Comparison of ENCODE assay signal across 14 mouse cellular contexts in the genomic region with DNA sequence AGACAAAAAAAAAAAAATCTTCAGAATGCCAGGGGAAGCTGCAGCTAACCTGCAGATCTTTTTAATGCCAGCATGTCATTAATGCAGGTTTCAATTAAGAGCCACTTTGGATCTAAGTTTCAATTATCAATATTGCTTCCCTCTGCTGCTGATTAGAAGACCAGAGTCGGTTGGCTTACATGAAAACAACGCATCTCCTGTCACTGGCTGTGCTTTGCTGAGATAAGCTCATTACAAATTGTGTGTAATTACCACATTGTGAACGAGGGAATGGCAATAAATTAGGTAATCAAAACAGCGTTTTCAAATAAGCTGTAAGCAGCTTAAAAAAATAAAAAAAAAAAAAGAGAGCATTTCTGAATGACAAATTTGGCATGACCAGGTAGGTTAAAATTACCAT. TPM values are rescaled to one million over a fixed set of nuclear protein-coding genes. Genes with fewer than 3 reads are reported as not detected.
DNase-seq lines count a peak whose midpoint lies in the region; ATAC-seq lines count a peak whose summit lies in the region.
"Had no signal": no experiment of that assay in that cellular context is flagged by ENCODE, and none has a peak within 500 bp of the region (broad histone marks: within the 10 kb centered on the region; RNA-seq: fewer than 3 reads in every experiment).

No protein-coding gene starts in this region.

- H3K36me3 ChIP-seq in heart, embryonic 13.5 days: peaks cover 10% of the 10 kb centered on the region; the same call in 1 of the 2 replicates
- H3K36me3 ChIP-seq in midbrain, embryonic 13.5 days: no peaks in the 10 kb centered on the region
- H3K36me3 ChIP-seq in midbrain, embryonic 10.5 days: no peaks in the 10 kb centered on the region
- no peaks in the 10 kb centered on the region for H3K36me3 ChIP-seq in hindbrain, embryonic 14.5 days (replicated peaks; ENCODE audit: control insufficient read depth, insufficient read depth)
- H3K36me3 ChIP-seq in neural tube, embryonic 14.5 days (ENCODE audit: control insufficient read depth, insufficient read depth, low read length): no peaks in the 10 kb centered on the region
- H3K36me3 ChIP-seq: kidney, embryonic 15.5 days had no signal

- no peak for ATAC-seq in heart, embryonic 13.5 days (ENCODE audit: extremely low read depth, insufficient number of reproducible peaks, low FRiP score, low TSS enrichment)
- ATAC-seq in midbrain, embryonic 13.5 days: peak; percentile 51
- peak; percentile 51; the same call in 1 of the 2 replicates for ATAC-seq in hindbrain, embryonic 14.5 days (ENCODE audit: low FRiP score)
- peak; percentile 73 for ATAC-seq in neural tube, embryonic 14.5 days (ENCODE audit: low read depth)

- H3K9ac ChIP-seq in heart, embryonic 13.5 days: no peak overlapping the region
- H3K9ac ChIP-seq in midbrain, embryonic 13.5 days (replicated peaks): no peak overlapping the region
- H3K9ac ChIP-seq in hindbrain, embryonic 14.5 days: no peak overlapping the region
- no peak overlapping the region for H3K9ac ChIP-seq in neural tube, embryonic 14.5 days (replicated peaks; ENCODE audit: low read depth, low read length)
- H3K9ac ChIP-seq: kidney, embryonic 15.5 days had no signal

- no peaks in the 10 kb centered on the region for H3K27me3 ChIP-seq in heart, embryonic 13.5 days (replicated peaks)
- no peaks in the 10 kb centered on the region for H3K27me3 ChIP-seq in midbrain, embryonic 13.5 days
- H3K27me3 ChIP-seq in midbrain, embryonic 10.5 days (ENCODE audit: low read depth, poor library complexity, severe bottlenecking): peaks cover 28% of the 10 kb centered on the region
- no peaks in the 10 kb centered on the region for H3K27me3 ChIP-seq in hindbrain, embryonic 14.5 days (ENCODE audit: control insufficient read depth, insufficient read depth, low read length)
- no peaks in the 10 kb centered on the region for H3K27me3 ChIP-seq in neural tube, embryonic 14.5 days (ENCODE audit: control insufficient read depth, insufficient read depth, low read length)
- H3K27me3 ChIP-seq: kidney, embryonic 15.5 days had no signal

- peak overlapping the region; percentile 80 for H3K27ac ChIP-seq in heart, embryonic 13.5 days (replicated peaks)
- no peak overlapping the region for H3K27ac ChIP-seq in midbrain, embryonic 13.5 days
- no peak overlapping the region for H3K27ac ChIP-seq in midbrain, embryonic 10.5 days (replicated peaks)
- H3K27ac ChIP-seq in hindbrain, embryonic 14.5 days: peak overlapping the region; percentile 79
- peak overlapping the region; percentile 60; the same call in 1 of the 2 replicates for H3K27ac ChIP-seq in neural tube, embryonic 14.5 days (ENCODE audit: low read depth, low read length)

- no peak overlapping the region for H3K4me3 ChIP-seq in heart, embryonic 13.5 days
- no peak overlapping the region for H3K4me3 ChIP-seq in midbrain, embryonic 13.5 days (replicated peaks)
- no peak overlapping the region for H3K4me3 ChIP-seq in midbrain, embryonic 10.5 days
- H3K4me3 ChIP-seq in hindbrain, embryonic 14.5 days (replicated peaks; ENCODE audit: low read length): no peak overlapping the region
- H3K4me3 ChIP-seq in neural tube, embryonic 14.5 days (ENCODE audit: low read depth, low read length): no peak overlapping the region
- H3K4me3 ChIP-seq: kidney, embryonic 15.5 days had no signal

- H3K4me1 ChIP-seq in heart, embryonic 13.5 days: peaks cover 67% of the 10 kb centered on the region
- peaks cover 20% of the 10 kb centered on the region for H3K4me1 ChIP-seq in midbrain, embryonic 13.5 days (replicated peaks)
- peaks cover 21% of the 10 kb centered on the region for H3K4me1 ChIP-seq in midbrain, embryonic 10.5 days
- H3K4me1 ChIP-seq in hindbrain, embryonic 14.5 days (replicated peaks; ENCODE audit: control insufficient read depth, insufficient read depth, low read length): peaks cover 25% of the 10 kb centered on the region
- H3K4me1 ChIP-seq in neural tube, embryonic 14.5 days (ENCODE audit: control insufficient read depth, insufficient read depth, low read length): peaks cover 8% of the 10 kb centered on the region

- H3K4me2 ChIP-seq in heart, embryonic 13.5 days: peak overlapping the region; percentile 55
- no peak overlapping the region for H3K4me2 ChIP-seq in midbrain, embryonic 13.5 days (replicated peaks)
- H3K4me2 ChIP-seq in hindbrain, embryonic 14.5 days (replicated peaks): peak overlapping the region; percentile 28
- no peak overlapping the region; the same call in 1 of the 2 replicates for H3K4me2 ChIP-seq in neural tube, embryonic 14.5 days (ENCODE audit: low read depth, low read length)

- 48% methylated on average over 4 of the region's 4 CpGs for WGBS in heart, embryonic 13.5 days
- 36% methylated on average over 4 of the region's 4 CpGs for WGBS in midbrain, embryonic 13.5 days
- WGBS in midbrain, embryonic 10.5 days: 78% methylated on average over 4 of the region's 4 CpGs
- WGBS in hindbrain, embryonic 14.5 days: 39% methylated on average over 4 of the region's 4 CpGs
- 35% methylated on average over 4 of the region's 4 CpGs for WGBS in neural tube, embryonic 14.5 days

- no peaks in the 10 kb centered on the region for H3K9me3 ChIP-seq in heart, embryonic 13.5 days
- no peaks in the 10 kb centered on the region for H3K9me3 ChIP-seq in midbrain, embryonic 13.5 days
- no peaks in the 10 kb centered on the region for H3K9me3 ChIP-seq in midbrain, embryonic 10.5 days (replicated peaks)
- H3K9me3 ChIP-seq in hindbrain, embryonic 14.5 days (ENCODE audit: control insufficient read depth, low read length): no peaks in the 10 kb centered on the region
- H3K9me3 ChIP-seq in neural tube, embryonic 14.5 days (ENCODE audit: control insufficient read depth, low read length): no peaks in the 10 kb centered on the region
- H3K9me3 ChIP-seq: kidney, embryonic 15.5 days had no signal

- DNase-seq in heart, adult 11 months: no peak
- DNase-seq in midbrain, embryonic 10.5 days (ENCODE audit: low spot score): no peak
- DNase-seq in hindbrain, embryonic 14.5 days (ENCODE audit: low spot score): peak; percentile 38
- no peak for DNase-seq in right cerebral cortex, postnatal 14 days
- DNase-seq in ovary, postnatal 36 days (ENCODE audit: low spot score): no peak
- DNase-seq: B cell, adult 2 months; cerebellum, adult 11 months; right cerebral cortex, postnatal 25 days had no signal

RNA-seq across cellular contexts. Expression of gene Gm11096, which starts 38.2 kb away (rescaled TPM):
- not detected in 2 replicates for polyA plus RNA-seq in heart, embryonic 13.5 days (2015; fragmentation: Nextera tagmentation; extraction: Ambion mirVana)
- not detected in 2 replicates for polyA plus RNA-seq in midbrain, embryonic 13.5 days (2015; fragmentation: Nextera tagmentation; extraction: Ambion mirVana)
- polyA plus RNA-seq in midbrain, embryonic 10.5 days (2016; fragmentation: Nextera tagmentation; extraction: Ambion mirVana): not detected in 2 replicates
- polyA plus RNA-seq in hindbrain, embryonic 14.5 days (2014; fragmentation: Nextera tagmentation; extraction: Ambion mirVana): not detected in 2 replicates
- not detected in 2 replicates for polyA plus RNA-seq in neural tube, embryonic 14.5 days (2014; fragmentation: Nextera tagmentation; extraction: Ambion mirVana)
- polyA plus RNA-seq: kidney, embryonic 15.5 days; limb, embryonic 14.5 days; lung, adult 2 months had no signal

Comparison
In these comparisons a context has a peak if more than half of its experiments do, and no peak if none do; other contexts are left out.
1. H3K27ac ChIP-seq: peak in heart, embryonic 13.5 days (single experiment), hindbrain, embryonic 14.5 days (single experiment) and neural tube, embryonic 14.5 days (single experiment); none in midbrain, embryonic 13.5 days (single experiment) and midbrain, embryonic 10.5 days (single experiment).
2. H3K4me2 ChIP-seq: peak in heart, embryonic 13.5 days (single experiment) and hindbrain, embryonic 14.5 days (single experiment); none in midbrain, embryonic 13.5 days (single experiment) and neural tube, embryonic 14.5 days (single experiment).